Mouse (Mus musculus) testis, adult 2 months (tissue): Measurements from ENCODE around the gene Stoml1. TPM values are rescaled to one million over a fixed set of nuclear protein-coding genes. Genes with fewer than 3 reads are reported as not detected.

ENCODE experiments used
- H3K27ac ChIP-seq: fragments of 200-500 bp; 2 replicates; pipeline ENCODE4 v1.5.1; 2012; ENCODE audit warnings: low read depth, low read length; ENCODE audit not compliant: control insufficient read depth, insufficient read depth
- H3K27me3 ChIP-seq: fragments of 200-500 bp; 2 replicates; pipeline ENCODE4 v1.6.1; 2012; ENCODE audit warnings: mild to moderate bottlenecking, low read length, moderate library complexity; ENCODE audit not compliant: control insufficient read depth, insufficient read depth
- H3K36me3 ChIP-seq: fragments of 200-500 bp; 2 replicates; pipeline ENCODE4 v1.6.1; 2012; ENCODE audit warnings: mild to moderate bottlenecking, low read length; ENCODE audit not compliant: control insufficient read depth, insufficient read depth
- H3K4me1 ChIP-seq: fragments of 200-500 bp; 2 replicates; pipeline ENCODE4 v1.6.1; 2012; ENCODE audit warnings: low read length; ENCODE audit not compliant: control insufficient read depth, insufficient read depth
- H3K4me3 ChIP-seq: fragments of 200-500 bp; 2 replicates; pipeline ENCODE4 v1.5.1; 2012; ENCODE audit warnings: low read depth, mild to moderate bottlenecking, low read length, moderate library complexity, mixed read lengths; ENCODE audit not compliant: control insufficient read depth
- CTCF ChIP-seq: fragments of 200-500 bp; IDR thresholded peaks from 2 replicates; pipeline ENCODE4 v1.5.1; 2012; ENCODE audit warnings: low read depth, mild to moderate bottlenecking, inconsistent platforms, low read length, moderate library complexity; ENCODE audit not compliant: control insufficient read depth, insufficient read depth, insufficient replicate concordance
- POLR2A ChIP-seq: fragments of 200-500 bp; IDR thresholded peaks from 2 replicates; pipeline ENCODE4 v1.6.1; 2012; ENCODE audit warnings: low read depth, mild to moderate bottlenecking, inconsistent platforms, low read length, moderate library complexity; ENCODE audit not compliant: control insufficient read depth
- polyA plus RNA-seq: library from polyadenylated mRNA; depleted of rRNA; stranded (reverse); fragments of >200 nt; gene quantifications from 2 replicates; pipeline ENCODE4 v1.2.3, GENCODE M21; 2012

The Stoml1 gene
- polyA plus RNA-seq, 1 experiment = 11.5 TPM

DNA sequence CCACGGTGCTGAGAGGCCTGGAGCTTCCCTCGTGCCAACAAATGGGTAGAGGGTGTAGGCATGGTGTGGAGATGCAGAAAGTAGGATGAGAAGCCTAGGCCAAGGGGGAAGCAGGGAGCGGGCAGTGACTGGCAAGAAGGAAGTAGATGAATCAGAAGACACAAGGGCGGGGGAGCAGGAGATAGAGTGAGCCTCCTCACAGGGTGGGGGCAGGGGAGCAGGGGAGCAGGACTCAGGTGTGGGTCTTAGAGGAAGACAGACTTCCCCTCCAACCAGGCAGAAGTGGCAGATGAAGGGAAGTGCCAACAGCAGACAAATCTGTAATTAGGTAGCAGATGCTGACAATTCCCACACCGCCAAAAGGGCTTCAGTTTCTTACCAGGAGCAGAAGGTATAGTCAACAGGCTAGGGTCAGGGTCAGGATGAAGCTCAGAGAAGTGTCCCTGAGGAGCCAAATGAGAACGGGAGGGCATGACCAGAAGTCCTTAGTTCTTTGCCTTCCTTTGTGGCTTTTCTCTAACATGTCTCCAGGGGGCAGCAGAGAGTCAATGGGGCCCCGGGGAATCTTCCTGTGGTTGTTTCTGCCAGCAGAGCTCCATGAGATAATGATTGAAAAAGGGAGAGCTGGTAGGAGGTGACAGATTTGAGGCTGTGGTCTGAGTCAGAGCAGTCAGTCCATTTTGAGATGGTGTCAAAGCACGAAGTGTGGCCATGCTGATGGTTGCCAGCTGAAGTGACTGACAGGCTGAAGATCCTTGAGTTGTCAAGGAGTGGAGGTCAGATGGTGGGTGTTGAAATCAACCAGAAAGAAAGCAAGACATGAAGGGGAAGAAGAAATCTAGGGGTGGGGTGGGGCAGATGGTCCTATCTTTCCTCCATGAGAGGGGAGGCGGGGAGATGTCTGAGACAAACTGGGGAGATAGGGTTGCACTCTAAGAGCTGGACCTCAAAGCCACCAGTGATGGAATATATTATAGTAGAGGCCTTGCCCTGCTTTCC, 26.8 kb upstream of the Stoml1 start:
- no peak overlapping the region for H3K4me3 ChIP-seq

DNA sequence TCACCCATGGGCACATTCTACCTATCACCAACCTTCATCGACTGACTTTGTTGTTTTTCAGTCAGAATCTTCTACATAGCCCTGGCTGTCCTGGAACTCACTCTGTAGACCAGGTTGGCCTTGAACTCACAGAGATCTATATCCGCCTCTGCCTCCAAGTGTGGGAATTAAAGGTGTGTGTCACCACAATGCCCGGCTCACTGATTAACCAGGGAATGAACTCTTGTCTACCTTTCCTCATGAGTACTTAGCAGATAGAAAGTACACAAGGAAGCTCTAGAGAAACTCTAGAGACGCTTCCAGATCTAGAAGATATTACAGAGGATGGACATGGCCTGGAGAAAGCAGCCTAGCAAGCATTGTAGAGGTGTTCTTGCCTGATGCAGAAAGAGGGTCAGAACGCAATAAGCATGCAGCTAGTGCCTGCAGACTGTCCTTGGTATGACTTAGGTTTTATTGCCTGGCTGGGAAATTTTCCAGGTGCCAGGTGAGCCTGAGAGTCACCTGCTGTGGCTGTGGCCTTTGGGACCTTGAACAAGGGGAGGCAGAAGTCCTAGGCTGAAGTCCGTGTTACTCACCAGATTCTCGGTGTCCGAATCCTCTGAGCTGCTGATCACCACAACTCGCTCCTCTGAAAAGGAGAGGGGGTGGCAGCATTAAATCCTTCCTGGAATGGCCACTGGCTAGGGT, 24.0 kb upstream of the Stoml1 start:
- no peaks in the 10 kb centered on the region for H3K36me3 ChIP-seq
- no peaks in the 10 kb centered on the region for H3K27me3 ChIP-seq
- no peak for TF ChIP-seq POLR2A
- TF ChIP-seq CTCF = no peak
- H3K4me1 ChIP-seq = no peaks in the 10 kb centered on the region
- no peak overlapping the region for H3K27ac ChIP-seq
- H3K4me3 ChIP-seq = no peak overlapping the region

More for the DNA sequence above, 26.8 kb upstream of the Stoml1 start:
- TF ChIP-seq POLR2A (no peak), CTCF (peak; percentile 59)
- Histone ChIP-seq H3K36me3 (no peaks in the 10 kb centered on the region), H3K27ac (no peak overlapping the region), H3K27me3 (no peaks in the 10 kb centered on the region), H3K4me1 (no peaks in the 10 kb centered on the region; the same call in 1 of the 2 replicates)

DNA sequence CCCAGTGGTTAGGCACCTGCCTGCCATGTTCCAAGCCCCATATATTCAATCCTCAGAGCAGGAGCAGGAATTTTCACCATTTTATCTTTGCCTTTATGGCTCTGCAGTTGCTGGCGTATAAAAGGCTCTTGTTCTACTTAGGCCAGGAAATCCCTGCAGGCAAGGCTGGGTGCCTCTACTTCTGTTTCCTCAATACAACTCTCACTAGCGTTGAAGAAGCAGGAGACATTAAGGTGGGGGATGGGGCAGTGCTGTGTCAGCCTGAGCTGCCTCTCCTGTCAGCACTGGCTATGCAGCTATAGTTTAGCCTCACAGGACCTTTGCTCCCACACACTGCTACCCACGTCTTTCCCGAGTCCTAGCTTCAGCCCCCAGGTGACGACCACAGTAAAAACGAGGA, 21.2 kb upstream of the Stoml1 start:
- Histone ChIP-seq H3K36me3 (no peaks in the 10 kb centered on the region), H3K27ac (no peak overlapping the region), H3K4me3 (no peak overlapping the region), H3K27me3 (no peaks in the 10 kb centered on the region), H3K4me1 (peaks cover 5% of the 10 kb centered on the region; the same call in 1 of the 2 replicates)
- TF ChIP-seq POLR2A (no peak), CTCF (no peak)

- Histone ChIP-seq H3K27ac (no peak overlapping the region), H3K4me1 (peaks cover 5% of the 10 kb centered on the region; the same call in 1 of the 2 replicates), H3K36me3 (no peaks in the 10 kb centered on the region), H3K27me3 (no peaks in the 10 kb centered on the region), H3K4me3 (no peak overlapping the region)
- no peak for TF ChIP-seq CTCF
- no peak for TF ChIP-seq POLR2A
Measured at GRCm38 (mm10) chr9:58232374-58232773, 20.6 kb upstream of the Stoml1 start.

GRCm38 (mm10) chr9:58234502-58235015, 18.4 kb upstream of the Stoml1 start:
- TF ChIP-seq POLR2A (no peak), CTCF (no peak)
- Histone ChIP-seq H3K27me3 (no peaks in the 10 kb centered on the region), H3K36me3 (no peaks in the 10 kb centered on the region), H3K4me1 (peaks cover 5% of the 10 kb centered on the region; the same call in 1 of the 2 replicates), H3K27ac (no peak overlapping the region), H3K4me3 (peak overlapping the region; percentile 21)

GRCm38 (mm10) chr9:58241780-58242485, 11.0 kb upstream of the Stoml1 start:
- no peak overlapping the region for H3K4me3 ChIP-seq

More at GRCm38 (mm10) chr9:58241780-58242485, 11.0 kb upstream of the Stoml1 start:
- no peaks in the 10 kb centered on the region for H3K4me1 ChIP-seq
- H3K27ac ChIP-seq = no peak overlapping the region
- TF ChIP-seq CTCF (no peak), POLR2A (no peak)
- H3K36me3 ChIP-seq = no peaks in the 10 kb centered on the region
- H3K27me3 ChIP-seq = no peaks in the 10 kb centered on the region
